Mouse (Mus musculus) cerebellum, adult 2 months (tissue): Measurements from ENCODE around the gene Smim4. TPM values are rescaled to one million over a fixed set of nuclear protein-coding genes. Genes with fewer than 3 reads are reported as not detected.

Experiments
- DNase-seq, 2 experiments: peaks; one replicate each; pipeline ENCODE4 v3.0.0; 2021
- H3K27ac ChIP-seq: fragments of 200-500 bp; 2 replicates; pipeline ENCODE4 v1.5.1; 2012; ENCODE audit warnings: low read length, control low read depth, inconsistent platforms; ENCODE audit not compliant: insufficient read depth
- H3K27me3 ChIP-seq: fragments of 200-500 bp; 2 replicates; pipeline ENCODE4 v1.6.1; 2012; ENCODE audit warnings: inconsistent platforms, mild to moderate bottlenecking, low read length, moderate library complexity; ENCODE audit not compliant: control insufficient read depth, insufficient read depth
- H3K4me1 ChIP-seq: fragments of 200-500 bp; 2 replicates; pipeline ENCODE4 v1.6.1; 2011; ENCODE audit warnings: low read length; ENCODE audit not compliant: control insufficient read depth, insufficient read depth
- H3K4me3 ChIP-seq: fragments of 200-500 bp; replicated peaks from 2 replicates; pipeline ENCODE3; 2011; ENCODE audit warnings: mild to moderate bottlenecking, low read depth, low read length, control low read depth; ENCODE audit not compliant: insufficient read depth
- CTCF ChIP-seq: fragments of 200-500 bp; IDR thresholded peaks from 2 replicates; pipeline ENCODE4 v1.5.1; 2011; ENCODE audit warnings: low read depth, mild to moderate bottlenecking, control low read depth, low read length, moderate library complexity, borderline replicate concordance; ENCODE audit not compliant: insufficient read depth
- POLR2A ChIP-seq: fragments of 200-500 bp; IDR thresholded peaks from 2 replicates; pipeline ENCODE4 v1.6.1; 2011; ENCODE audit warnings: low read length, control low read depth, borderline replicate concordance; ENCODE audit not compliant: insufficient read depth
- WGBS: fragments of 180-500 bp; shearing (Covaris S2); methylation state at CpG from one replicate; pipeline ENCODE4 v1.1.7; 2018; 5-methylcytosine and 5-hydroxymethylcytosine counted together
- polyA plus RNA-seq: library from polyadenylated mRNA; depleted of rRNA; stranded (reverse); fragments of >200 nt; gene quantifications from 2 replicates; pipeline ENCODE4 v1.2.3, GENCODE M21; 2012

Gene Smim4
- polyA plus RNA-seq, 1 experiment, result 35.3 TPM

DNA sequence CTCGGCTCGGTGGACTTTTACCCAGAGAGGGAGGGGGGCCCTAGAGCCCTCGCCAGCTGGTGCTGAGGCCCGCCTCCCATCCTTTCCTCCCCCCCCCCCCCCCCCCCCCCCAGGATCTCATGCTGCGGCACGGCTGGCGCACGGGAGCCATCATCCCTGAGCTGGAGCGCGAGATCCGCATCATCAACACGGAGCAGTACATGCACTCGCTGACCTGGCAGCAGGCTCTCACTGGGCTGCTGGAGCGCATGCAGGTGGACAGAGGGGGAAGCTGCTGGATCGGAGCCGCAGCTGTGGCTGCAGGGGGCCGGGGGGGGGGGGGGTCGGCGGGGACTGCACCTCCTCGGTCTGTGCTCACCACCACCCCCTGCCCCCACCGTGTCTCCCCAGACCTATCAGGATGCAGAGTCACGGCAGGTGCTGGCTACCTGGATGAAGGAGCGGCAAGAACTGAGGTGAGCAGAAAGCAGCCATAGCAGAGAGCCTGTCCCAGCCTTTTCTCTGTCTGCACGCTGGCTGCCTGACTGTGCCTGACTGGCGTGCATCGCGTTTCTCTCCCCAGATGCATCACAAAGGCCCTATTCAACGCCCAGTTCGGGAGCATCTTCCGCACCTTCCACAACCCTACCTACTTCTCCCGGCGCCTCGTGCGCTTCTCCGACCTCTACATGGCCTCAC lies 9.6 kb upstream of the Smim4 start:
- TF ChIP-seq CTCF (no peak), POLR2A (no peak)
- Histone ChIP-seq H3K4me1 (peaks cover 4% of the 10 kb centered on the region; the same call in 1 of the 2 replicates), H3K4me3 (peak overlapping the region; percentile 36), H3K27me3 (no peaks in the 10 kb centered on the region), H3K27ac (no peak overlapping the region)
- DNase-seq, result peak; percentile 36 to 53
- WGBS, result 41% methylated on average over 33 of the region's 35 CpGs

DNA sequence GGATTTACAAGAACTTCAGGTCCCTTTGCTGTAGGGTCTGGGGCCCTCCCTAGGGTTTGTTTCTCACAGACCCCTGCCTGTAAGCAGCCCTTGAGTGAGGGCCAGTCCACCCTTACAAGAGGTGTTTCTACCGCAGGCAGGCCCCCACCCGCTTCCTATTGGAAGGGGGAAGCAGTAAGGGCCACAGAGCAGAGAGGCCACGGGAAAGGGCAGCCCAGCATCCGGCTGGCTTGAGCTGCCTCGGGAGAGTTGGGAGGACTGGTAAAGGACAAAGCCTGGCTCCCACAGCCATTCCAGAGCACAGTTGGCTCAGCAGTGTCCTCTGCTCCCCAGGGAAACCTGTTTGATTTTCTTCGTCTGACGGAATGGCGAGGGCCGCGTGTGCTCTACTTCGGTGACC lies 9.0 kb upstream of the Smim4 start:
- WGBS, result 32% methylated on average over 11 of the region's 11 CpGs
- Histone ChIP-seq H3K4me1 (peaks cover 4% of the 10 kb centered on the region; the same call in 1 of the 2 replicates), H3K4me3 (peak overlapping the region; percentile 36), H3K27ac (no peak overlapping the region), H3K27me3 (no peaks in the 10 kb centered on the region)
- no peak for DNase-seq
- TF ChIP-seq POLR2A (no peak), CTCF (no peak)

DNA sequence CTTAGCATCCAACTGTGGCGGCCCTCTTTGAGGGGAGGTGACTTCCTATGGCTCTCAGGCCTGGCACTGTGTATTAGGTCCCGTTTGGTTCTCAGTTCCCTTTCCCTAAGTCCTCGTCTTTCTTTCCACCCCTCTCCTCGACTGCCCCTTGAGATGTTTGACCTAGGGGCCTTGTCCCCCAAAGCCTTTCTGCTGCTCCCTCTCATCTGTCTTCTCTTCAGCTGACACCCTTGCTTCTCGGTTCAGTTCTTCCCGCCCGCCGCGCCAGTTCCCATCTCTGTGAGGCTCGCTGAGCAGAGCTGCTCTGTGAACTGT lies 8.5 kb upstream of the Smim4 start:
- Histone ChIP-seq H3K27me3 (no peaks in the 10 kb centered on the region), H3K27ac (no peak overlapping the region), H3K4me3 (no peak overlapping the region), H3K4me1 (peaks cover 4% of the 10 kb centered on the region; the same call in 1 of the 2 replicates)
- TF ChIP-seq POLR2A, result no peak
- no peak for TF ChIP-seq CTCF
- peak in 1 of 2 experiments; percentile 9 for DNase-seq
- WGBS, result 82% methylated on average over 10 of the region's 10 CpGs

DNA sequence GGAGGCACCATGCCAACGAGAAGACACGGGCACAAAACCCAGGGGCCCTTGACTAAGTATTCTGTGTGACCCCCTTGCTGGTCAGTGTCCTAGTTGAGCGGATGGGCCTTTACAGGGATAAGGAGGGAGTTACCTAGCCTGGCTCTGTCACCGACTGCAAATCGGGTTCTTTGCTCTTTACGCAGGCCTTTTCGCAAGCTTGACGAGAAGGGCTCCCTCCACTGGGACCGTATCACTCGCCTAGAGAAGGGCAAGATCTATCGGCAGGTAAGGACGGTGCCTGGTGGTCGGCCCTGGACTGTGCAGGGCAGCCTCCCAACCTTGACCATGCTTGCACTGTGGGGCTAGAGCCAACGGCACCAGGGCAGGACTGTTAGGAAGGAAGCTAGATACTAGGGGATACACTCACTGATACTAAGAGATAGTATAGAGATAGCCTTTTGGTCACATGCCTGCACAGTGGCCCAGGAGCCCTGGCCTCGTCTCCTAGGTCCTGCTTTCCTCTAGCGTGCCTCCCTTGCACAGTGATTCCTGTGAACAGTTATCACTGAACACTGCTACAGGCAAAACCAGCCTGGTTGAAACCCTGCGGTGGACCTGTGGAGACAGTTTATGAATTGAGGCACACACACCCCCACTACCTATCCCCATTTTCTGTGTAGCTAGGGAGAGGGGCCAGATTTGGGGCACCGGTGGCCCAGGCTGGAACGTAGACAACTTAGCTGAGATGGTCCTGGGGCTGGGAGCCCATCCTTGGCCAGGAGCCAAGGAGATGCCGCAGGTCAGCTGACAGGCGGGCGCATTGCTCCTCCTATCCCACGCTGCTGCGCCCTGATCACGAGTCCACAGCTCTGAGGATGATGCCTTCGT lies 7.9 kb upstream of the Smim4 start:
- no peak overlapping the region for H3K27ac ChIP-seq
- peaks cover 4% of the 10 kb centered on the region; the same call in 1 of the 2 replicates for H3K4me1 ChIP-seq
- no peak for TF ChIP-seq POLR2A
- no peak for TF ChIP-seq CTCF
- H3K27me3 ChIP-seq, result no peaks in the 10 kb centered on the region
- DNase-seq, result peak in 1 of 2 experiments; percentile 14
- no peak overlapping the region for H3K4me3 ChIP-seq
- whole genome bisulfite sequencing, result 84% methylated on average over 26 of the region's 26 CpGs

DNA sequence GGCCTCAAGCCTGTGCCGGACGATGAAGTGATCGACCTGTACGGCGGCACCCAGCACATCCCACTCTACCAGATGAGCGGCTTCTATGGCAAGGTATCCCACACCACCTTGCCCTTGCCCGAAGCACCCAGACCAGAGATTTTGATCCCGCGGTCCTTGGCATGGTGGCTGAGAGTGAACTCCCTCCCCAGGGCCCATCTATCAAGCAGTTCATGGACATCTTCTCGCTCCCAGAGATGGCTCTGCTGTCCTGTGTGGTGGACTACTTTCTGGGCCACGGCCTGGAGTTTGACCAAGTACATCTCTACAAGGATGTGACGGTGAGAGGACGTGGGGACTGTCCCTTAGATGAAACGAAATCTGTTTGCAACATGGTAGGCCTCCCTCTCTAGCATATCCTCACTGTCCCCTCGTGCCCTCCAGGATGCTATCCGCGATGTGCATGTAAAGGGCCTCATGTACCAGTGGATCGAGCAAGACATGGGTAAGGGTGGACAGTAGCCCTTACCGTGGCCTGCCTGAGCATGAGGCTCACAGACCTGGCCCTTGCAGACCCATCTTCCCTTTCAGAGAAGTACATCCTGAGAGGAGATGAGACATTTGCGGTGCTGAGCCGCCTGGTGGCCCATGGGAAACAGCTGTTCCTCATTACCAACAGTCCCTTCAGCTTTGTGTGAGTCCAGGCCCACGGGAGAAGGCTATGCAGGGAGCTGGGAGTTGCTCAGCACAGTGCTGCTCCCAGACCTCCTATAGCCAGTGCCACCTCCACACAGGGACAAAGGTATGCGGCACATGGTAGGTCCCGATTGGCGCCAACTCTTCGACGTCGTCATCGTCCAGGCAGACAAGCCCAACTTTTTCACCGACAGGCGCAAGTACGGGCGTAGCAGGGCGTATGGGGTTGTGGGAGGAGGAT lies 7.0 kb upstream of the Smim4 start:
- DNase-seq, result peak in 1 of 2 experiments; percentile 3
- whole genome bisulfite sequencing, result 96% methylated on average over 34 of the region's 34 CpGs
- H3K4me1 ChIP-seq, result peaks cover 4% of the 10 kb centered on the region; the same call in 1 of the 2 replicates
- TF ChIP-seq CTCF (no peak), POLR2A (no peak)
- H3K27me3 ChIP-seq, result no peaks in the 10 kb centered on the region
- H3K27ac ChIP-seq, result no peak overlapping the region
- no peak overlapping the region for H3K4me3 ChIP-seq

DNA sequence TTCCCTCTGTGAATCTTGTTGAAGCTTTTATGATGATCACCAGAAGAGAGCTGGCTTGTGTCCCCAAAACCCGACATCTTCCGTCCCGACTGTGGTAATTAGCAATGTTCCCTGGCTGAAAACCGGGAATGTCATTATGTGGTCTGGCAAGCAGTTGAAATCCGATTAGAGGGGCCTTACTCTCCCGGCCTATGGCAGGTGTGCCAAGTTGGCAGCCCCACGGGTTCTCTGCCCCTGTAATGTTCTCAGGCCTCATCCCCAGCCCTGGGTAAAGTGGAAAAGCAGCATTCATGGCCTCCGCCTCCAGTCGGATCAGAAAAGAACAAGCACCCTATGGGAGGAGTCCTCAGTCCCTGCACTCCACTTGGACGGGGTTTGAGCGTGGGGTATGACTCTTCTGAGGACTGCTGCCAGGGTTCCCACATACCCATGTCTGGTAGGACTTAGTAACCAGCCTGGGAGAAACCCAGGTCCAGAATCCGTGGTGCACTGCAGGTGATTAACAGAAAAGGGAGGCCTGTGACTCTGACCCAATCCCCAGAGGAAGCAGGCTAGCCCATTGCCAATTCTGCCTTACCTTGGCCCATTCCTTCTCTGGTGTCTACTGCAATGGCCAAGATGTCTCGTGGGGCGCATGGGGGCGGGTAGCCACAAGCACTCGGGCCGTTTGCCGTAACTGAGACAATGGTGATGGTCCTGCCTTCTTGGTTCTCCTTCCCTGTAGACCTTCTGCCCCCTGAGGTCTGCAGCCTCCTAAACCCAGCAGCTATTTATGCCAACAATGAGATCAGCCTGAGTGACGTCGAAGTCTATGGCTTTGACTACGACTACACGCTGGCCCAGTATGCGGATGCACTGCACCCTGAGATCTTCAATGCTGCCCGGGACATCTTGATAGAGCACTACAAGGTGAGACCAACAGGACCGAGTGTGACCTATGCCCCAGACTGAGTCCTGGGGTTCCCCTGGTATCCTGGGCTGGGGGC lies 5.6 kb upstream of the Smim4 start:
- H3K4me1 ChIP-seq, result peaks cover 4% of the 10 kb centered on the region; the same call in 1 of the 2 replicates
- no peak overlapping the region for H3K27ac ChIP-seq
- DNase-seq, result peak in 1 of 2 experiments; percentile 6
- WGBS, result 57% methylated on average over 25 of the region's 25 CpGs
- TF ChIP-seq POLR2A, result no peak
- no peak for TF ChIP-seq CTCF
- H3K4me3 ChIP-seq, result no peak overlapping the region
- H3K27me3 ChIP-seq, result no peaks in the 10 kb centered on the region
